Mouse (Mus musculus): ENCODE measurements around the gene Fgf15.

The Fgf15 gene

GRCm38 (mm10) chr7:144896294-144897218 lies at the start of gene Fgf15:
Gene Fgf15 (plus strand): TSS chr7:144896531.
- DNase-seq (ENCODE audit: low read depth, low spot score) = no peak

- no peak for DNase-seq (ENCODE audit: low read depth, low spot score)
These were observed 49.3 kb upstream of the Fgf15 start, which contains the start of gene Fgf4 for GRCm38 (mm10) chr7:144847067-144847466. Gene Fgf4 (plus strand): TSS chr7:144847367.

GRCm38 (mm10) chr7:144851321-144851720 lies 45.0 kb upstream of the Fgf15 start:
- no peak for DNase-seq (ENCODE audit: low read depth, low spot score)

- no peak for DNase-seq (ENCODE audit: low read depth, low spot score)
These were observed 41.4 kb upstream of the Fgf15 start for GRCm38 (mm10) chr7:144854966-144855365.

- DNase-seq (ENCODE audit: low read depth, low spot score) = no peak
These were observed 39.2 kb upstream of the Fgf15 start for GRCm38 (mm10) chr7:144857158-144857557.

GRCm38 (mm10) chr7:144857826-144858342 lies 38.4 kb upstream of the Fgf15 start:
- no peak for DNase-seq (ENCODE audit: low read depth, low spot score)

- no peak for DNase-seq (ENCODE audit: low read depth, low spot score)
These were observed 37.6 kb upstream of the Fgf15 start for GRCm38 (mm10) chr7:144858702-144859101.

- DNase-seq (ENCODE audit: low read depth, low spot score) = no peak
These were observed 35.1 kb upstream of the Fgf15 start for GRCm38 (mm10) chr7:144861056-144861768.

GRCm38 (mm10) chr7:144861769-144862070 lies 34.6 kb upstream of the Fgf15 start:
- DNase-seq (ENCODE audit: low read depth, low spot score) = no peak

GRCm38 (mm10) chr7:144862126-144862525 lies 34.2 kb upstream of the Fgf15 start:
- no peak for DNase-seq (ENCODE audit: low read depth, low spot score)

- DNase-seq (ENCODE audit: low read depth, low spot score) = no peak
These were observed 33.6 kb upstream of the Fgf15 start for GRCm38 (mm10) chr7:144862712-144863111.

GRCm38 (mm10) chr7:144863196-144863595 lies 33.1 kb upstream of the Fgf15 start:
- no peak for DNase-seq (ENCODE audit: low read depth, low spot score)

- no peak for DNase-seq (ENCODE audit: low read depth, low spot score)
These were observed 32.1 kb upstream of the Fgf15 start for GRCm38 (mm10) chr7:144864160-144864670.

- DNase-seq (ENCODE audit: low read depth, low spot score) = no peak
These were observed 29.2 kb upstream of the Fgf15 start for GRCm38 (mm10) chr7:144867161-144867560.

GRCm38 (mm10) chr7:144867602-144868001 lies 28.7 kb upstream of the Fgf15 start:
- no peak for DNase-seq (ENCODE audit: low read depth, low spot score)

GRCm38 (mm10) chr7:144872420-144872819 lies 23.9 kb upstream of the Fgf15 start:
- no peak for DNase-seq (ENCODE audit: low read depth, low spot score)

GRCm38 (mm10) chr7:144873160-144873559 lies 23.2 kb upstream of the Fgf15 start:
- no peak for DNase-seq (ENCODE audit: low read depth, low spot score)

- no peak for DNase-seq (ENCODE audit: low read depth, low spot score)
These were observed 22.1 kb upstream of the Fgf15 start for GRCm38 (mm10) chr7:144874226-144874625.

GRCm38 (mm10) chr7:144878401-144878800 lies 17.9 kb upstream of the Fgf15 start:
- DNase-seq (ENCODE audit: low read depth, low spot score) = no peak

GRCm38 (mm10) chr7:144883106-144883505 lies 13.2 kb upstream of the Fgf15 start:
- no peak for DNase-seq (ENCODE audit: low read depth, low spot score)

GRCm38 (mm10) chr7:144887672-144888071 lies 8.7 kb upstream of the Fgf15 start:
- no peak for DNase-seq (ENCODE audit: low read depth, low spot score)

GRCm38 (mm10) chr7:144888564-144889299 lies 7.6 kb upstream of the Fgf15 start:
- DNase-seq (ENCODE audit: low read depth, low spot score) = no peak

Data from telencephalon, adult 2 months (tissue).